Mouse (Mus musculus) midbrain, embryonic 11.5 days (tissue): Measurements from ENCODE around the gene Mocs2. TPM values are rescaled to one million over a fixed set of nuclear protein-coding genes. Genes with fewer than 3 reads are reported as not detected.

Experiments used
- ATAC-seq: fragments of 200-750 bp; cut with Nextera tagmentation; 2 replicates; pipeline ENCODE4 v1.8.0; 2017; ENCODE audit warnings: moderate TSS enrichment, moderate library complexity; ENCODE audit not compliant: low FRiP score
- DNase-seq: peaks from one replicate; pipeline ENCODE4 v3.0.0; 2015; ENCODE audit warnings: low spot score; ENCODE audit errors: missing footprints
- H3K27ac ChIP-seq: fragments of 300-500 bp; sonication (generic); 2 replicates; pipeline ENCODE4 v1.5.1; 2014; ENCODE audit warnings: low read depth, low read length
- H3K27me3 ChIP-seq: fragments of 300-500 bp; sonication (generic); 2 replicates; pipeline ENCODE4 v1.6.1; 2014; ENCODE audit warnings: mild to moderate bottlenecking, low read length, moderate library complexity, mixed read lengths; ENCODE audit not compliant: control insufficient read depth, insufficient read depth
- H3K36me3 ChIP-seq: fragments of 300-500 bp; sonication (generic); 2 replicates; pipeline ENCODE4 v1.6.1; 2014; ENCODE audit warnings: mild to moderate bottlenecking, low read length, moderate library complexity, mixed read lengths; ENCODE audit not compliant: control insufficient read depth, insufficient read depth
- H3K4me1 ChIP-seq: fragments of 300-500 bp; sonication (generic); 2 replicates; pipeline ENCODE4 v1.6.1; 2014; ENCODE audit warnings: low read length; ENCODE audit not compliant: control insufficient read depth, insufficient read depth
- H3K4me2 ChIP-seq: fragments of 300-500 bp; sonication (generic); 2 replicates; pipeline ENCODE4 v1.6.1; 2014; ENCODE audit warnings: mild to moderate bottlenecking, moderate library complexity
- H3K4me3 ChIP-seq: fragments of 300-500 bp; sonication (generic); 2 replicates; pipeline ENCODE4 v1.5.1; 2014; ENCODE audit warnings: low read depth, low read length
- H3K9ac ChIP-seq: fragments of 300-500 bp; sonication (generic); 2 replicates; pipeline ENCODE4 v1.6.1; 2014; ENCODE audit warnings: low read length
- H3K9me3 ChIP-seq: fragments of 300-500 bp; sonication (generic); 2 replicates; pipeline ENCODE4 v1.6.1; 2016; ENCODE audit warnings: low read length; ENCODE audit not compliant: control insufficient read depth
- WGBS: fragments of 180-500 bp; shearing (Covaris S2); extraction: QIAGEN DNeasy Blood & Tissue Kit; methylation state at CpG from one replicate; pipeline ENCODE4 v1.1.7; 2014; 5-methylcytosine and 5-hydroxymethylcytosine counted together
- polyA plus RNA-seq: library from polyadenylated mRNA; unstranded; fragments of >200 nt; fragmentation: Nextera tagmentation; extraction: Ambion mirVana; gene quantifications from 2 replicates; pipeline ENCODE4 v1.2.1, GENCODE M21; 2014

Mocs2 gene
- polyA plus RNA-seq, 1 experiment from 2014 or later = 85.3 TPM

DNA sequence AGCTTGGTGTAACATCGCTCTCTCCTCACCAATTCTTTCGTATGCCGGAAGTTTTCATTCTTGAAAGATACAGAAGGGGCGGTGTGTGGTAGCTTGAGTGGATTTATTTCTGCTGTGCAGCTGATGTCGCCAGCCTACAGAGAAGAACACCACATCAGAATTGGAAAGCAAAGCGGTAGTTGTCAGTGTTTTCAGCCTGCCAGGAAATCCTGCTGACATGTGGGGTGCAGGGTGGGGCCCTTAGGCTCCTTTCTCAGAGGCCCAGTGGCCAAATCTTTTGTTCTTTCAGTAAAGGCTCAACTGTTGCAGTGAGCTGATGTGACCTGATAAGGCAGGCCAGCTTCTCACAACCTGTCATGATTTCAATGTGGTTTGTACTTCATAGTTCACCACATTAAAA is 27.8 kb downstream of the Mocs2 start:
- Histone ChIP-seq H3K4me2 (no peak overlapping the region), H3K27me3 (no peaks in the 10 kb centered on the region), H3K27ac (no peak overlapping the region), H3K9me3 (no peaks in the 10 kb centered on the region), H3K4me3 (no peak overlapping the region), H3K9ac (no peak overlapping the region), H3K36me3 (no peaks in the 10 kb centered on the region), H3K4me1 (no peaks in the 10 kb centered on the region; the same call in 1 of the 2 replicates)
- ATAC-seq = no peak
- DNase-seq = no peak
- WGBS = 88% methylated on average over 6 of the region's 6 CpGs

GRCm38 (mm10) chr13:114848945-114849344 is 30.9 kb downstream of the Mocs2 start:
- H3K4me2 ChIP-seq = no peak overlapping the region
- H3K9ac ChIP-seq = no peak overlapping the region
- no peaks in the 10 kb centered on the region for H3K27me3 ChIP-seq
- WGBS = 85% methylated on average over 3 of the region's 3 CpGs
- H3K4me1 ChIP-seq = no peaks in the 10 kb centered on the region; the same call in 1 of the 2 replicates
- no peaks in the 10 kb centered on the region for H3K9me3 ChIP-seq
- no peaks in the 10 kb centered on the region for H3K36me3 ChIP-seq
- no peak overlapping the region for H3K27ac ChIP-seq
- no peak for DNase-seq
- H3K4me3 ChIP-seq = no peak overlapping the region
- no peak for ATAC-seq

DNA sequence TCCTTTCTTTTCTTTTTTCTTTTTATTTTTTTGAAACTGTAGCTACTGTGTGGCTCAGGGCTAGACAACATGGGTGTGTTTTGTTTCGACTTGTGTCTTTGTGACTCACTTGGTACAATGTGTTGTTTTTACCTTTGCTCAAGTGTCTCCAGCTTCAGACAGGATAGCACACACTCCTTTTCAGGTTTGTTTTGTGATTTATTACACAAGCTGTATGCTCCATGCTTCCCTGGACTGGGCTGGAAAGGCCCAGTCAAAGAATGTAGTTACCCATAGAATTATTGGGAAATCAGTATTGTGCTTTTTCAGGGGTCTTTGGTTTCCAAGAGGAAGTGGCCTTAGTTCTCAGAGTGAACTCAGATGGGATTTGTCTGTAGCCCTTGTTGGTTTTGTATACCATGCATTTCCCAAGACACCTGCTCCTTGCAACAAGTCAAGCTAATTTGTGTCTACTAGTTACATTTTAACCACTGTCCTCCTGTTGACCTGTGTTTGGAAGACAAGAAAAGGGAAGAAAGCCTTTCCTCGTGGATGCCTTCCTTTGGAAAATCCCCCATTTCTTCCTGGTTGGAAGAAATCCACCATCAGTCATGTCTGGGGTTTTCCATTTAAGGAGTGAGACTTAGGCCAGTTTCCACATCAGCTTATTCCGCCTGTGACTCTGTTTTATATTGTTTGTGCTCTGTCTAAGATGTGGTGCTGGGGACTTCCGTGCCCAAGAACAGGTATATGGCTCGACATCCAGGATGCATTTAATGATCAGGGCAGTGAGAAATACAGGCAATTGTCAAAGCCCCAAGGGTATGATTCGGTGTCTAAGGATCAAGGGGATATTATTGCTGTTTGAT is 34.5 kb downstream of the Mocs2 start:
- ATAC-seq = no peak
- 83% methylated on average over 6 of the region's 6 CpGs for WGBS
- no peak for DNase-seq
- H3K4me1 ChIP-seq = no peaks in the 10 kb centered on the region; the same call in 1 of the 2 replicates
- no peaks in the 10 kb centered on the region for H3K27me3 ChIP-seq
- H3K4me2 ChIP-seq = no peak overlapping the region
- H3K36me3 ChIP-seq = no peaks in the 10 kb centered on the region
- H3K27ac ChIP-seq = no peak overlapping the region
- H3K9me3 ChIP-seq = no peaks in the 10 kb centered on the region
- H3K9ac ChIP-seq = no peak overlapping the region
- no peak overlapping the region for H3K4me3 ChIP-seq

- ATAC-seq = no peak
- WGBS = 87% methylated on average over 2 of the region's 2 CpGs
Measured at GRCm38 (mm10) chr13:114853152-114853551, 35.1 kb downstream of the Mocs2 start.

DNA sequence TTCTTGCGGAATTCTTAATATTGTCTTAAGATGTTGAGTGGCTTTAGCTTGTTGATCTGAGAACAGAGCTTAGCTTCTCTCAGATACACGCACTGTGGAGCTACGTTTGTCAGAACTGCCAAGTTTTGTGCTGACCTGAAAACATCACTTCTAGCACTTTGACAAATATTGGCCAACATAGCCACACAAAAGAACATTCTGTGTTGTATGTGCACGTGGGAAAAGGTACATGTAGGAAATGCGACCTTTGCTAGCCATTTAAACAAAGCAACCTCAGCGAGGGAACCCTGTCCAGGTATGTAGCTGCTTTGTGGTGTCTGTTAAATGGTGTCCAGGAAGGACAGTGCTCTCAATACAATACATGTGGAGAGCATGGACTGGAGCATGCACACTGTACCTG is 36.0 kb downstream of the Mocs2 start:
- ATAC-seq = no peak

More at GRCm38 (mm10) chr13:114853152-114853551, 35.1 kb downstream of the Mocs2 start:
- Histone ChIP-seq H3K9me3 (no peaks in the 10 kb centered on the region), H3K27ac (no peak overlapping the region), H3K27me3 (no peaks in the 10 kb centered on the region), H3K4me3 (no peak overlapping the region), H3K4me2 (no peak overlapping the region), H3K36me3 (no peaks in the 10 kb centered on the region), H3K9ac (no peak overlapping the region), H3K4me1 (no peaks in the 10 kb centered on the region; the same call in 1 of the 2 replicates)
- DNase-seq = no peak

DNA sequence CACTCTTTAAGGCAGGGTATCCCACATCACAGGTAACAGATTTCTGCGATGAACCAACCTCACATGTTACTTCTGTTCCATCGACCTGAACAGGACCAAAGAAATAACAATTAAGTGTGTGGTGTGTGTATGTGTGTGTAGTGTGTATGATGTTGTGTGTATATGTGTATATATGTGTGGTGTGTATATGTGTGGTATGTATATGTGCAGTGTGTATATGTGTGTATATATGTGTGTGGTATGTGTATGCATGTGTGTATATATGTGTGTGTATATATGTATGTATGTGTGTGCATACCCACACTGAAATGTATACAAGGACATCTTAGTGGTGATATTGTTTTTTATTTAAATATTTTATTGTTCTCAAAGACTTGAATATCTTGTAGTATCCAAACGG is 36.4 kb downstream of the Mocs2 start:
- Histone ChIP-seq H3K4me1 (no peaks in the 10 kb centered on the region; the same call in 1 of the 2 replicates), H3K9me3 (no peaks in the 10 kb centered on the region), H3K36me3 (no peaks in the 10 kb centered on the region), H3K4me3 (no peak overlapping the region), H3K4me2 (no peak overlapping the region), H3K9ac (no peak overlapping the region), H3K27me3 (no peaks in the 10 kb centered on the region), H3K27ac (no peak overlapping the region)
- WGBS = 93% methylated on average over 3 of the region's 3 CpGs
- DNase-seq (no peak), ATAC-seq (no peak)

More for the DNA sequence above, 36.0 kb downstream of the Mocs2 start:
- Histone ChIP-seq H3K36me3 (no peaks in the 10 kb centered on the region), H3K27ac (no peak overlapping the region), H3K4me1 (no peaks in the 10 kb centered on the region; the same call in 1 of the 2 replicates), H3K4me3 (no peak overlapping the region), H3K27me3 (no peaks in the 10 kb centered on the region), H3K9ac (no peak overlapping the region), H3K4me2 (no peak overlapping the region), H3K9me3 (no peaks in the 10 kb centered on the region)
- DNase-seq = no peak
- WGBS = 92% methylated on average over 6 of the region's 6 CpGs

- Histone ChIP-seq H3K9me3 (no peaks in the 10 kb centered on the region), H3K36me3 (no peaks in the 10 kb centered on the region), H3K27me3 (no peaks in the 10 kb centered on the region), H3K4me2 (peak overlapping the region; percentile 1; the same call in 1 of the 2 replicates), H3K4me1 (no peaks in the 10 kb centered on the region; the same call in 1 of the 2 replicates), H3K27ac (no peak overlapping the region), H3K9ac (peak overlapping the region; percentile 9; the same call in 1 of the 2 replicates), H3K4me3 (no peak overlapping the region)
- DNase-seq (peak; percentile 90), ATAC-seq (peak; percentile 80)
- WGBS = 18% methylated on average over 15 of the region's 15 CpGs
Measured at GRCm38 (mm10) chr13:114855573-114856268, 37.7 kb downstream of the Mocs2 start.

DNA sequence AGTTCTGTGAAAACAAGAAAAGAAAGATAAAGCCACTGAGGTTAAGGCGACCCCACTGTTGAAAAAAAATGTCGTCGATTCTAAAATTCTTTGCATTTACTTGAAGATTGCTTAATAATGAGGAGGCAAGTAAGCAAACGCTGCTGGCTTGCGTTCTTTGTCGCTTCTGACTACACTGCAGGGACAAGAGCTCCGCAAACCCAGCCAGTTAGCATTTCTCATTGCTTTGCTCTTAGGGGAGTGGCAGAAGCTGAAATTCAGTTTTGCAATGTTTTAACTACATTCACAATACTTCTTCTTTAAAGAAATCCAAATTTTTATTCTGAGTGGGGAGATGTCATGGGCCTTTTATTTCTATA is 38.2 kb downstream of the Mocs2 start:
- WGBS = 38% methylated on average over 7 of the region's 7 CpGs
- Histone ChIP-seq H3K4me1 (no peaks in the 10 kb centered on the region; the same call in 1 of the 2 replicates), H3K27me3 (no peaks in the 10 kb centered on the region), H3K36me3 (no peaks in the 10 kb centered on the region), H3K9me3 (no peaks in the 10 kb centered on the region), H3K9ac (no peak overlapping the region), H3K27ac (no peak overlapping the region), H3K4me3 (no peak overlapping the region), H3K4me2 (peak overlapping the region; percentile 1; the same call in 1 of the 2 replicates)
- no peak for DNase-seq
- no peak for ATAC-seq

DNA sequence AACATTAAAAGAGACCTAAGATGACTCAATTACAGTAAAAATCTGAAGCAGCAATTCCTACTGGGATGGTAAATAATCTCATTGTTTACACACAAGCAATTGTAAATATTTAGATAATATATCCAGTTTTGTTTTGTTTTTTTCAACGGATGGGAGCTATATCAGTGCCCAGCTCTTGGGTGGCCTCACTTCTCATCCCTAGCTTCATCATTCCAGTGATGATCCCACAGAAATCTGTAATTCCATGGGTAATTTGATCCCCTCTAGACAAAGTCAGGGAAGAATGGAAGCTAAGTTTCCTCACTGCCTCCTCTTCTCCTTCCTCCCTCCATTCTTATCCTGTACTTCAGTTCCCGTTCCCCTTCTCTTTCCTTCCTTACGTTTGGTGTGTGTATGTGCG is 39.5 kb downstream of the Mocs2 start:
- no peak overlapping the region for H3K4me3 ChIP-seq
- no peak for DNase-seq
- no peaks in the 10 kb centered on the region for H3K9me3 ChIP-seq
- H3K4me1 ChIP-seq = no peaks in the 10 kb centered on the region; the same call in 1 of the 2 replicates
- 83% methylated on average over 4 of the region's 4 CpGs for WGBS
- H3K27me3 ChIP-seq = no peaks in the 10 kb centered on the region
- H3K27ac ChIP-seq = no peak overlapping the region
- no peak overlapping the region for H3K9ac ChIP-seq
- ATAC-seq = no peak
- no peak overlapping the region for H3K4me2 ChIP-seq
- no peaks in the 10 kb centered on the region for H3K36me3 ChIP-seq
